Mouse (Mus musculus) small intestine, adult 10 weeks (tissue): Measurements from ENCODE around the gene Tctex1d4. TPM values are rescaled to one million over a fixed set of nuclear protein-coding genes. Genes with fewer than 3 reads are reported as not detected.

Experiments used
- polyA plus RNA-seq: library from polyadenylated mRNA; stranded (reverse); fragments of 350-450 nt; fragmentation: Illumina TruSeq; extraction: RNeasy Lipid Tissue Mini Kit (QIAGEN cat#74804); gene quantifications from one replicate; pipeline ENCODE4 v1.2.3, GENCODE M21; 2014; ENCODE audit warnings: low replicate concordance

Gene Tctex1d4
- not detected for polyA plus RNA-seq

GRCm38 (mm10) chr4:117126675-117127290 is at the start of gene Tctex1d4:
TSS of gene Tctex1d4 (plus strand) at chr4:117126794.

GRCm38 (mm10) chr4:117095551-117096452 is 30.8 kb upstream of the Tctex1d4 start, which contains the start of gene Ptch2:
TSS of gene Ptch2 (plus strand) at chr4:117096075.

GRCm38 (mm10) chr4:117125348-117125909 is 1.2 kb upstream of the Tctex1d4 start, which contains the start of gene Btbd19:
TSS of gene Btbd19 (minus strand) at chr4:117125725.

GRCm38 (mm10) chr4:117133817-117134600 is 7.4 kb downstream of the Tctex1d4 start, which contains the start of gene Plk3:
TSS of gene Plk3 (minus strand) at chr4:117133963.

GRCm38 (mm10) chr4:117155792-117156355 is 29.3 kb downstream of the Tctex1d4 start, which contains the start of gene Rps8:
TSS of gene Rps8 (minus strand) at chr4:117156243.

Other genes starting within 250 kb of the Tctex1d4 start
- gene Zswim5, start 249.4 kb upstream of the Tctex1d4 start, polyA plus RNA-seq = 9.9 TPM
- gene Urod, start 132.4 kb upstream of the Tctex1d4 start, polyA plus RNA-seq = 6.5 TPM
- 14.4 TPM for gene Hectd3, start 131.5 kb upstream of the Tctex1d4 start, polyA plus RNA-seq
- gene Eif2b3, start 107.4 kb upstream of the Tctex1d4 start, polyA plus RNA-seq = 6.3 TPM
- not detected for gene Ptch2, start 30.7 kb upstream of the Tctex1d4 start, polyA plus RNA-seq
- 1.0 TPM for gene Btbd19, start 1.1 kb upstream of the Tctex1d4 start, polyA plus RNA-seq
- 0.26 TPM for gene Plk3, start 7.2 kb downstream of the Tctex1d4 start, polyA plus RNA-seq
- gene Rps8, start 29.4 kb downstream of the Tctex1d4 start, polyA plus RNA-seq = 29.6 TPM
- gene Kif2c, start 55.8 kb downstream of the Tctex1d4 start, polyA plus RNA-seq = 2.5 TPM
- 0.45 TPM for gene Tmem53, start 125.2 kb downstream of the Tctex1d4 start, polyA plus RNA-seq
- gene Armh1, start 125.3 kb downstream of the Tctex1d4 start, polyA plus RNA-seq = not detected